Mouse (Mus musculus) CH12.LX (cell line): ENCODE results near the gene Trib3.

Source experiments
- CTCF ChIP-seq, 2 experiments: IDR thresholded peaks in 1 of 2; conservative IDR thresholded peaks in 1 of 2; 2 replicates each; pipeline ENCODE4 v1.5.1; 2011 to 2012; ENCODE audit warnings: low read depth in 2 of 2, low read length in 2 of 2, improper control_type of control experiment in 1 of 2, inconsistent platforms in 1 of 2, mild to moderate bottlenecking in 1 of 2, moderate library complexity in 1 of 2
- POLR2A ChIP-seq: IDR thresholded peaks from 2 replicates; pipeline ENCODE4 v1.6.1; 2011; ENCODE audit warnings: low read depth, mild to moderate bottlenecking, improper control_type of control experiment, low read length

DNA sequence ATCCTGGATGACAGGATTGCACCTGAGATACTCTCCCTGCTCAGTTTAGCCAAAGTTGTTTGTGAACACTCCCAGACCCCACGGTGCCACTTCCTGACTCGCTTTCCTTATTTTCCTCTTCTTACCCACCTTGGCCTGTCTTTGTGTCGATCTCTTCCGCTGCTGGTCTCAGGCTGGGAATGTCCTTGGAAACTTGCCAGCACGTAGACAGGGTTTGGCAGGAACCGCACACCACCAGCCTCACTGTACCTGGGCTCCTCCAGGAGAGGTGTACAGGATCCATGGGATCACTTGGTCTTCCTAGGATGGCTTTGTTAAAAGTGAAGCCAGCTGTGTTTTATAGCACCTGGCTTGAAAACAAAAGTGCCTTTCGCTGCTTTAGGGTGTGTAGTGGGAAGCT is 30.8 kb downstream of the Trib3 start:
- no peak for TF ChIP-seq POLR2A
- no peak for TF ChIP-seq CTCF (conservative IDR thresholded peaks at IDR 0.05 in 1 of 2, IDR thresholded peaks at IDR 0.05 in 1 of 2; ENCODE audit: low read depth in 2 of 2, low read length in 2 of 2)
